Mouse (Mus musculus) neutrophil, adult 65 days (primary cell): ENCODE results near the gene 2410004B18Rik. TPM values are rescaled to one million over a fixed set of nuclear protein-coding genes. Genes with fewer than 3 reads are reported as not detected.

Experiments used
- total RNA-seq: library from RNA; stranded (reverse); gene quantifications from 2 replicates; pipeline ENCODE4 v1.2.4, GENCODE M21; 2023

2410004B18Rik gene
- 45.9 and 77.1 TPM in 2 replicates for total RNA-seq

GRCm38 (mm10) chr3:145937505-145938404 is at the start of gene 2410004B18Rik:
2410004B18Rik (plus strand) TSS chr3:145938014.

DNA sequence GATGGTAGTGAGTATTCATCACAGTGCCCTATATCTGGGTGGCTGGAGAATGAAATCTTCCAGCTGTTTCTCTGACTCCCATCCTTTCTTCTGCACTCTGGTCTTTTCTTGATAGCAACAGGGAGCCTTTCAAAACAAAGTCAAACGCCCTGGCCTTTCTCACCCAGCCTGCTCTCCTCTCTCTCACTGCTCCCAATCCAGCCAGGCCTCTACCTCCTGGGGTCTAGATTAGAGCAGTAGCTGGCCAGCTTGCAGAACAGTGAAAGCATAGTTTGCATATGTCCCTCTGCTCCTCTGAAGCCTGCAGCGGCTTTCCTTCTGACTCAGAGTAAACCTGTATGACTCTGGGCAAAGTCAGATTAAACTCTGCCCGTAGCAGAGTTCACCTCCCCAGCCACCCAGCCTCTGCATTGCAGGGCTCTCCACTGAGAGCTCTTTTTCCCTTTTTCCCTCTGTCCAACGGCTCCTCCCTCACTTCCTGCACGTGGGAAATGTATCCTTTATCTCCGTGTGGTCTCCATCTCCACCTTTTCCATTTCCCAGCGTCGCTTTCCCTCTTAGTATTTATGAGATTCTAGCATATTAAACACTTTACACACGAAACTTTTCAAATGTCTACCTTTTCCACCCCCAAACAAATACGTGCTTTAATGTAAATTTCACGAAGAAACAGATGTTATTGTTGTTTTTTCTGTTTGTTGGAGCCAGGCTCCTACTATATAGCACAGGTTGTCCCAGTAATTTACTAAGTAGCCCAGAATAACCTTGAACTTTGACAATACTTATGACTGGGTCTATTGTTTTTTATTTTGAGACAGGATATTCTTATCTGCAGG is 15.6 kb upstream of the 2410004B18Rik start, which contains the start of gene Bcl10:
Gene Bcl10 (plus strand): TSS at position 786 of the 836 bp plus-strand sequence.

DNA sequence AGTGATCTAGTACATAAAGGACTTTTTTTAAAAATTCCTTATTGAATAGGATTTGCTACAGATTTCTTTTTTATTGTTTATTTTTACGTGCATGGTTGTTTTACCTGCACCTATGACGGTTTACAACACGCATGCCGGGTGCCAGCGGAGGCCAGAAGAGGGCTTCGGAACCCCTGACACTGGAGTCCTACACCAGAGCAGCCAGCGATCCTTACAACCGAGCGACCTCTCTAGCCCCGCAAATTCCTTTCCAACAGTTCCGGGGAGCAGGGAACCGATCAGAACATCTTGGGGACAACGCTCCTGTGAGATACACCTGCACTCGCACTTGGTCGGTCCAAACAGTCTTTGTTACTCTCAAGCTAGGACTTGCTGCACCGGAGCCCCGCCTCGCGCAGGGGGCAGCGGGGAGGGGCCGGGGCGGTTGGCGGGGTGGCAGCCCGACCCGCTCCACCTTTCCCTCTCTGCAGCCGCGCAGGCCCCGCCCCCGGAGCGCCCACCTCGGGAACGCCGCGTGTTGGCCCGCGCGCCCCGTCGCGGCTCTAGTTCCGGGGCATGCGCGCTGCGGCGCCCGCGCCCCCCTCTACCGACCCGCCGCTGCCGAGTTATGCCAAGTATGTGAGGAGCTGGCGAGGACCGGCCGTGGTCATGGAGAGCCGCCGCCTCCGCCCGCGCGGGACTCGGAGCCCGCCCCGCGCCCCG is 49.6 kb downstream of the 2410004B18Rik start, which contains the start of gene Syde2:
Gene Syde2 (plus strand): TSS at position 603 of the 702 bp plus-strand sequence.

Other genes with a start within 250 kb of the 2410004B18Rik start
- gene Ddah1, start 179.3 kb upstream of the 2410004B18Rik start, total RNA-seq, result not detected in 2 replicates
- gene Bcl10, start 15.2 kb upstream of the 2410004B18Rik start, total RNA-seq, result 85.1 and 87.2 TPM in 2 replicates
- 0.14 TPM in 1 of 2 replicates, not detected in the other for gene Syde2, start 49.9 kb downstream of the 2410004B18Rik start, total RNA-seq
- gene Wdr63, start 170.1 kb downstream of the 2410004B18Rik start, total RNA-seq, result not detected in 2 replicates
- not detected in 2 replicates for gene Mcoln3, start 179.4 kb downstream of the 2410004B18Rik start, total RNA-seq
- 0.54 and 1.3 TPM in 2 replicates for gene Mcoln2, start 211.8 kb downstream of the 2410004B18Rik start, total RNA-seq